Mouse (Mus musculus): ENCODE measurements around the gene Tcea2.

Tcea2 gene

DNA sequence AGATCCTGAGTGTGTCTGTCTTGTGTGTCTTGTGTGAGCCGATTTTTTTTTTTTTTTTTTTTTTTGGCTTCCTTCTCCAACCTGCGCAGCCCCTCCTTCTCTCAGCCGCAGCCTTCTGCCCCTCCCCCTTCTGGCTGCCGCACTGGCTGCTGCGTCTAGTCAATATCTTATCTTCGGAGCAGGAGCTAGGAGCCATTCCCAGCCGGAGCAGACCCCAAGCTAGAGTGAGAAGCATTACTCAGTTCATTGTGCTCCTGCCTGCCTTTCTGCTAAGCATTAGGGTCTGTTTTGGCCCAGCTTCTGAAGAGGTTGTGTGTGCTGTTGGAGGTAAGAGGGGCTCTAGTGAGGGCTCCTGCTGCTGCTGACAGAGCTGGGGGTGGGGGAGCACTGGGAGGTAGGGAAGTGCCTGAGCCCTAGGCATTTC is 34.8 kb downstream of the Tcea2 start, which contains the start of gene Oprl1:
Gene Oprl1, plus strand, starts transcription at position 114 of the 424 bp plus-strand sequence.
- no peak for DNase-seq (ENCODE audit: low read depth)

- DNase-seq (ENCODE audit: low read depth), result no peak
These were observed 35.3 kb downstream of the Tcea2 start for GRCm38 (mm10) chr2:181715382-181715781.

DNA sequence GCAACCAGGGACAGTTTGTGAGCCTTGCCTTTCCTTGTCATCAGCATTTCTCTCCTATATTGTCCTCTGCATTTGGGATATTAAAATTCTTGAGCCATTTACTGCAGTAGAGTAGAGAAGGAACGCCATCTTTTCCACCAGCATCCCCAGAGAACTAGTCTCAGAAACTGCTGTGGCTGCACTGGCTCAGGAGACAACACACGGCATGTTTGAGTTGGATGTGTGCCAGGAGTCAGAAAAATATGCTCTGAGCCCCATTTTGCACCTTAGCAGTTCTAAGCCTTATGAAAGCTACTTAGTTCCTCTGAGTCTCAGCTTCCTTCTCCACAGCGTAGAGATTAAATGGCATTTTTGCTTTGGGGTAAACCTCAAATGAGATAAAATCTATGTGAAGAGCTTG is 36.9 kb downstream of the Tcea2 start:
- DNase-seq (ENCODE audit: low read depth), result peak; percentile 30

DNA sequence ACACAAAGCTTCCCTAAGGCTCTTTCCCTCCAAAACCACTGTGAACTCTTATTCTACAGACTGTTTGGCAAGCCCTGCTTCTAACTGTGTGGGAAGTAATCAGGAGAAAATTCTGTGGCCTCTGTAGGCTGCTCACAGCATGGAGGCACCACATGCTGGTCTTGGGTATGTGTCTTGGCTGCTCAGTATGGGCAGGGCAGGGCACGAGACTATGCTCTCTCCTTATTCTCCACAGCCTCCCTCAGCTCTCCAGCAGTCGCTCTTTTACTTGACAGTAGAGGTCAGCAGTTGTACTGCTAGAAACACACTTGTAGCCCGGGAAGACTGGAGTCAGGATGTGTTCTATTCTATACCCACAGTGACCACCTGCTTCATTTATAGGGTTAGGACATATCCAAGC is 40.0 kb downstream of the Tcea2 start:
- no peak for DNase-seq (ENCODE audit: low read depth)

DNA sequence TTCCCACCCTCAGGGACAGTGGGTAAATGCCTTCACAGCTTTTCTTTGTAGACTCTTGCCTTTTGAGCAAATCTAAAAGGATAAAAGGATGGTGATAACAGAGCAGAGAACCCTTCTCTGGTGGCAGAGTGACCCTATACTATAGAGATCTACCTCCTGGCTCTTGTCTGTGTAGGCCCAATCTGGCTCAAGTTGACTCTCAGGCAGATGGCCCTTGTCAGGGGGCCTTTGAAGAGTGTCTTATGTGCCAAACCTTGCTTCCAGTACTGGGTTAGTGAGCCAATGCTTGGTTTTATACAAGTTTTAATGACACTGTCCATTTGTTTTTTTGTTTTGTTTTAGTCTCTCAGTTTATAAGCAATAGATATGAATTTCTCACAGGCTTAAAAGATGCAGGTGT is 41.1 kb downstream of the Tcea2 start:
- no peak for DNase-seq (ENCODE audit: low read depth)

GRCm38 (mm10) chr2:181722213-181722612 is 42.1 kb downstream of the Tcea2 start:
- DNase-seq (ENCODE audit: low read depth), result peak; percentile 53

DNA sequence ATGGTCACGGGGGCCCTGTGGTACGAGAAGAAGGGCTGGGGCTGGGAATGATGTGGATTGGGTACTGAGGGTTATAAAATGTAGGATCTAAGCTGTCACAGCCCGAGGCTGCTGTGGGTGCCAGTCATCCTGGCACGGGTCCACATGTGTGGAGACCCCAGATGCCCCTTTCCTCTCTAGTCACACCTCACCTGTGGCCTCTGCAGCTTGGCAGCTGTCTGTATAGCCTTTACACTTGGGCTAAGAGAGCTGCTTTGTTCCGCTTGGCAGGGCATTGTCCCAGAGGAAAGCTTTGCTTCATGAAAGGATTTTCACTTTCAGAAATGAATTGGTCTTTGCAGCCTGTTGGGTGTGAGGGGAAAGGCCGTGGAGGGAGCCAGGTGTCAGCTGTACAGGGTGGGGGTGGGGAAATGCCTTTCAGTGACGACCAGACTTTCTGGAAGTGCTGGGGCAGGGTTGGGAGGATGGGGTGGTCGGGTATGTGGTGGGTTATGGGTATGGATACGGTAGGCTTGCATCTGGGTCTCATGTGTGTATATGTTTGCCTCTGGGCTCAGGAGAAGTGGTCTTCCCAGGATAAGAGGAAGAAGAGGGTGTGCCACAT is 47.7 kb downstream of the Tcea2 start:
- no peak for DNase-seq (ENCODE audit: low read depth)

DNA sequence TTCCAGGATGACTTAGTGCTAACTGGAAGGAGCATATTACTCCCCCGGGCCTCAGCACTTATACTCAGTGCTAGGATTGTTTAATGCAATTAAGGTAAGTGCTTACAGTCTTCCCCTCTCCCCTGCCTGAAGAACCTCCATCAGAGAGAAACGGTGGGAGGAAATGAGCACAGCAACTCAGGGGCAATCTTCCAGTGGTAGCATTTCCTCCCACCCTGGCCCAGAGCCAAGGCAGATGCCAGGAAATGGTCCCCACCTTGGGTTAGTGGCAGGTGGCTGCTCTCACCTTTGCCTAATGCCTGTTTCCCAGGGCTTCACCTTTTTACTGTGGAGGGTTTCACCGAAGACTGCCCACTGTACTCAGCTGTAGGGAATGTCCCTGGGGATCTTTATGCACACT is 49.9 kb downstream of the Tcea2 start:
- no peak for DNase-seq (ENCODE audit: low read depth)
